Mouse (Mus musculus) right cerebral cortex, postnatal 25 days (tissue): ENCODE results near the gene Col15a1.

Experiments
- DNase-seq: peaks from one replicate; pipeline ENCODE4 v3.0.0; 2022

The Col15a1 gene

DNA sequence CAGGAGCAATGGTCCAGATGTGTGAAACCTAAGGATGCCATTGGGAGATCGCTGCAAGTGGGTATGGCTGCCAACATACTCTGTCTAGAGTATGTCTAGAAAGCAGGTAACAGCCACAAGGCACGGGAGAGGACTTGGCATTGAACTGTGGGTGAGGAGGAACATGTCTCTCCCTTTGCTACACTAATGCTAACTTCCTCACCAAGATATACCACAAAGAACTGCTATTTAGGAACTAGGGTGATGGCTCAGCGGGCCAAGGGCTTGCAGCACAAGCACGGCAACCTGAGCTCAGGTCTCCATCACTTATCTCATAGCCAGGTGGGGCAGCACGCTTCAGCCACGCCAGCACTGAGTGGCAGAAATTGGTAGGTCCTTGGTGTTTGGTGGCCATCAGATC lies 103.5 kb downstream of the Col15a1 start:
- DNase-seq = no peak

DNA sequence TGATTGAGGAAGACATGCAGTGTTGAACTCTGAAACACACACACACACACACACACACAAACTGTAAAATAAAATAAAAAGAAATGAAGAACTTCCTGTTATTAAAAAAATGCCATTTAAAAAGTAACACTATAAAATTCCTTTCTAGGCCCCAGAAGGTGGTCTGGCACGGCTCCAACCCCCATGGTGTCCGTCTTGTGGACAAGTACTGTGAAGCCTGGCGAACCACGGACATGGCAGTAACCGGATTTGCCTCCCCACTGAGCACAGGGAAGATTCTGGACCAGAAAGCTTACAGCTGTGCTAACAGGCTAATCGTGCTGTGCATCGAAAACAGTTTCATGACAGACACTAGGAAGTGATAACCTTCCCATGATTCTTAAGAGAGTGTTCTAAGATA lies 104.0 kb downstream of the Col15a1 start:
- DNase-seq = no peak

- peak; percentile 56 for DNase-seq
Observed at GRCm38 (mm10) chr4:47312676-47313075, 104.7 kb downstream of the Col15a1 start.

DNA sequence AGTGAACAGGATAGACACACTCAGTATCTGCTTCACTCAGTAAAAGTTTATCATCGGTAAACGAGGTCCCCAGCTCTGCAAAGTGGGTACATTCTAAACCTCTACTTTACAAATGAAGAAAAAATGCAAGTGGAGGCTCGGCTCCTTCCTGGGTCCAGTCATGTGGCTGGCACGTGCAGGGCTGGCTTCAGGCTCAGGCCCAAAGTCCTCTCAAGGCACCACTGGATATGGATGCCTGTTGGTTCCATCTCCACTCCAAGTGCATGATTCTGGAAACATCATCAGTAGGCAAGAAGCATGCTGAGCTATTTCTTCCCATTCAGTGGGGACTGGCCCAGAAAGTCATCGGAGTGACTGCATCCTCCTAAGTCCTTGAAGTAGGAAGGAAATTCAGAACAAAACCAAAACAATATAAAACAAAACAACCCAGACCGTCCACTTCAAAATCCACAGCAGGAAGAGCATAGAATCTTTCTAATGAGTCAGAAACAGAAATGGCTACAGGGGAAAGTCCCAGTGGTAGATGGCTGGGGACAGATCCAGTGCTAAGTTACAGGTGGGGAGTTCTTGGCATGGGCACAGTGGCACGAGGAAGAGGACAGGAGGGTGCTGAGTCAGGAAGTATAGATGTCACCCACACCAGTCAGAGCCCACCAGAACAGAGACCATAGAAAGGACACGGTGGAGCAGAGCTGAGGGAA lies 105.9 kb downstream of the Col15a1 start:
- no peak for DNase-seq

DNA sequence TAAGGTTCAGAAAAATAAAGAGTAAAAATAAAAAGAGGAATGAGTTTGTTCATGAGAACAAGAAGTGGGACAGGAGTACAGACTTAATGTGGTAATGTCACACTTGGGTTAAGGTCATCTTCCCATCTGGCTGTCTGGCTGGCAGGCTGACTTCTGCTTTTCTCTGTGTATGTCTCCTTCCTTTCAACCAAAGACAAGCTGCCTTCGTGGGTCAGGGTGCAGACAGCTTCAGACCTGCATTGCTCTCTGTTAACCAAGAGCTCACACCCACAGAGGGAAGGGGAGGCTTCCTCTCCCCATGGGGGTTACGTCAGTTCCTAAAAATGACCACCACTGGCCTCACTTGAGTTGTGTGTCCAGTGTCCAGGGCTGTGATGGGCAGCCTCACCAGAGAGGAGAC lies 107.5 kb downstream of the Col15a1 start:
- DNase-seq = no peak

DNA sequence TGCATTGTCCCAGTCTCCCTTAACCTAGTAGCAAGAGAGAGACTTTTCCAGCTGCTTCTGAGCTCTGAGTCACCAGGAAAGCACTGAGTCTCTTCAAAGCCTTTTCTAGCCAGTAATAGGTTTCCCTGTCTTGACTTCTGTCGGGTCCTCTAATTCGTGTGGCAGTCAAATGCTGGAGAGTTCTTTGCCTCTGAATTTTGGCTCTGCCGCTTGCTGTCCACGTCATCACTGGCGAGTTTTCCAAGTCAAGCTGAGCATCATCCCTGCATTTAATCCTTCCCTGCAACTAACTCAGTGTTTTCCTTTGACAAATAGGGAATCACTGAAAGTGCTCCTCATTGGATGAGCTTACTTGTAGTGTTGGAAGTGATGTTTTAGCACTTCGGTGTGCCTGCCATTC lies 108.5 kb downstream of the Col15a1 start:
- DNase-seq = no peak

- DNase-seq = no peak
Observed at GRCm38 (mm10) chr4:47319561-47320321, 111.8 kb downstream of the Col15a1 start.

DNA sequence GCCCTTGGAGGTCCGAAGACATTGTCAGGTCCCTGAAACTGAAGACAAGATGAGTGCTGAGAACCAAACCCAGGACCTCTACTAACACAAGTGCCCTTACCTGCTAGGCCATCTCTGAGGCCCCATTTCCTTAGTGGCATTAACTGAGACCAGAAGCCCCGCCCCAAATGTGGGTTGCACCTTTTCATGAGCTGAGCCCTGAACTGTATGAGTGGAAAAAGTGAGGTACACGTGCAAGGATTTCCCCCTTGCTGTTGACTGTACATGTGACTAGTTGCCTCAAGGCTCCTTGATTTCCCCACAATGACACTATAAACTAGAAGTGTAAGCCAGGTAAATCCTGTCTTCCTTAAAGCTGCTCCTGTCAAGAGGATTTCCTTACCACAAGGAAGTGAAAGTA lies 114.4 kb downstream of the Col15a1 start:
- DNase-seq = no peak

- DNase-seq = no peak
Observed at GRCm38 (mm10) chr4:47324206-47324605, 116.2 kb downstream of the Col15a1 start.

DNA sequence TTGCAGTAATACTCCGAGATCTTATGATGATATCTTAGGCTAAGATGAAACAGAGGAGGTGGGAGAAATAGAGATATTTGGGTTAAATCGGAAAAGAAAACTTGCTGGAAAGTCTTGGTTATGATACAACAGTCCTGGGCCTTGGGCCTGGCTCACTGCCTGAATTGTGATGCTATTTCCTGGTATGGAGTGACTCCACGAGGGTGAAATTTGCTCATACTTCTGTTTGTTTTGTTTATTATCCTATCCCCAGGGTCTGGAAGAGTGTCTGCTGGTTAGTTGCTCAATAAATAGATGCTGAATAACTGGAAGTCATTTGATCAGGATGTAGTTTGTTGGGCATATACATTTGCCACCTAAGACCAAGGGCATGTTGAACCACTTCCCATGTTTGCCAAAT lies 119.8 kb downstream of the Col15a1 start:
- no peak for DNase-seq

DNA sequence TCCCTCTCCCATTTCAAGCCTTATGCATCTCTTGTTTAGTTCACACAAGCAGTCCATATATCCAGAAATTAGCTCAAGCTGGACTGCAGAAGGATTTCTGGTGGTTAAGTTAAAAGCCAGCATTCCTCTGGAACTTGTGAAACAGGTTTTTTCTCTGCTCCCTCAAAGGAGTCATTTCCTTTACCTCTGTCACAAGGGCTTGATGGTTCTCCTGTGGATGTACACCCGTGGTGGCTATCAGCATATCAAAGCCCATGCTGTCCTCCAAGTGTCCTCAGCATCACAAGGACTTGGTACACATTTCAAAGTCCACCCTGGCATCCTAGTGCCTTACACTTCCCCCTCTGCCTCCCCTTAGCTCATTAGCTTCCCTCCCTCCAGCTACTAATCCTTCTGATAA lies 121.3 kb downstream of the Col15a1 start:
- DNase-seq = no peak

DNA sequence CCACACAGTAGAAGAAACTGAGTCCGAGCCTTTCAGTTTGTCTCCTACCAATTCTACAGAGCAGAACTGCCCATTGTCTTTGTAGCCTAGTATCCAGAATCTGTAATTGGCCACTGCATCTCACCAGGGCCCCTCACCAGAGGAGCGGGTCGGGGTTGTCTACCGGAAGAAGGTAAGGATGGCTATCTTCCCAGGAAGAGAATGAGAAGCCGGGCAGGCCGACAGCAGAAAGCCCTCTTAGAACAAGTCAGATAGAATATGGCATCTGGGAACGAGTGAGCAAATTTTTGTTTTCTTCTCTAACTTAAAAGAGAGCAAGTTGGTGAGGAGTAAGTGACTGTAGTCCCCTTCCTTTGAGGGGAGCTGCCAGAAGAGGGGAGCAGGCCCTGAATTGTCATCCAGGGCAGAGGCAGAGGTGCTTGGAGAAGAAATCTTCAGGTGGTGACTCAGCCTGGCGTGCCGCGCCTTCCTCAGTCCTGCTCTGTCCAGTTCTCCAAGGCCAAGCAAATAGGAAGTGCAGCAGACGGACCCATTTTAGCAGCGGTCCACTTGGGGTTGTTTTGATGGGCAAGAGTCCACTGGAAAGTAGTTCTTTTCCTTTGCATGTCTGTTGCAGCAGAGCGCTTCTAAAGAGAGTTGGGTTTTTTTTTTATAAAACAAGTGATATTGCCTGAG lies 122.6 kb downstream of the Col15a1 start:
- DNase-seq = no peak

GRCm38 (mm10) chr4:47332812-47333343 lies 124.9 kb downstream of the Col15a1 start:
- DNase-seq = no peak

DNA sequence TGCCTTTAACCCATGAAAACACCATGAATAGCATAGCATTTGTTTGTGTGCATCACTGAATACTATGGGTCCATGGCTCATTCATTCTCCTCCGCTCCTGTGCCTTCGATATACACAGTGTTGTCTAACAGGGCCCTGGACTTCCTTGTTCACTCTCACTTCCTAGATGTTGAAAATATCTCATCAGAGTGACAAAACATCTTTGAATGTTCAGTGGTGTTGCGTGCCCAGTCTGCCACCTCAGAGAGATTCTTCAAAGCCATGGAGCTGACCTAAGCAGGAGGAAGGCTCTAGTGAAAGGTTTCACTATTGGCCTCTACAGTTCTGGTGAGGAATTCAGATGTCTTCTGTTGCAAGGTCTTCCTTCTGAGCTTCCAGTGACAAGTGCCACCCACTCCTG lies 125.6 kb downstream of the Col15a1 start:
- DNase-seq = no peak

DNA sequence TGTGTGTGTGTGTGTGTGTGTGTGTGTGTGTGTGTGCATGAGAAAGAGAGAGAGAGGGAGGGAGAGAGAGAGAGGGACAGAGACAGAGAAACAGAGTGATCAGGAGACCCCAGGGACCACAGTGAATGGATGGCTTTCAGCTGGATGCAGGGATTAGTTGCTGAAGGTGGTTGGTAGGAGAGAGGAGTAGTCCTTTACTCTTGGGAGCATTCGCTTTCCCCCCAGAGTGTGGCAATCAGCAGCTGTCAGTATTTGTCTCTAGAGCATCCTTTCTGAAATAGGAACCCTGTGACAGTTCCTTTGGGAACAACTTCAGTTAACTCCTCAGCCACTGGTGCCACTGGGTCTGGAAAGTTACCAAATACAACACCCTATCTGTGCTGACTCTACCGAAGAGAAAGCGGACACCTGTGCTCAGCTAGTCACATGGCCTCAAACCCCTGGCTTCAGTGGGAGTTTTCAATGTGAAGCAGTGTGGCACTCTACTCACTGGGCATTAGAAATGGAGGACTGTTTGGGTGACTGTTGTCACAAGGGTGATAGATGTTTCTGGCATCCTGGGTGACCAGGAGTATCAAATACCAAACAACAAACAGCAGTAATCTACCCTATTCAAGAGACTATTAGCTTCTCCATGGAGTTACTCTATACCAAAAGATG lies 129.1 kb downstream of the Col15a1 start:
- DNase-seq = no peak

DNA sequence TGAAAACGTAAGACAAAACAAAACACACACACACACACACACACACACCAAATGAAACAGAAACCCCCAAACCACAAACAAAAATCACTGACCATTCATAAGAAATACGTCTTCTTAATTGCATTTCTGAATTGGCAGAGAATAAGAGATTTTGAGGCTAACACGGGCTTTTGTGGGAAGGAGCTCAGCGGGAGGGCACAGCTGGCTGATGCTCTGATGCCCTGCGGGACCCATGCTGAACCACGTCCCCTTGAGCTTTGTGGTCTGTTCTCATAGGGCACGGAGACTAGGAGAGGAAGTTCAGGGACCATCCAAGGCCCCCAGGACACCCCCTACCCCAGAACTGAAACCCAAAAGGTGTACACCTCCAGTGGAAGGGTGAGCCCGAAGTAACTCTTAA lies 134.7 kb downstream of the Col15a1 start:
- DNase-seq = no peak

- no peak for DNase-seq
Observed at GRCm38 (mm10) chr4:47347022-47347421, 139.1 kb downstream of the Col15a1 start.

- no peak for DNase-seq
Observed at GRCm38 (mm10) chr4:47349759-47350158, 141.8 kb downstream of the Col15a1 start.

DNA sequence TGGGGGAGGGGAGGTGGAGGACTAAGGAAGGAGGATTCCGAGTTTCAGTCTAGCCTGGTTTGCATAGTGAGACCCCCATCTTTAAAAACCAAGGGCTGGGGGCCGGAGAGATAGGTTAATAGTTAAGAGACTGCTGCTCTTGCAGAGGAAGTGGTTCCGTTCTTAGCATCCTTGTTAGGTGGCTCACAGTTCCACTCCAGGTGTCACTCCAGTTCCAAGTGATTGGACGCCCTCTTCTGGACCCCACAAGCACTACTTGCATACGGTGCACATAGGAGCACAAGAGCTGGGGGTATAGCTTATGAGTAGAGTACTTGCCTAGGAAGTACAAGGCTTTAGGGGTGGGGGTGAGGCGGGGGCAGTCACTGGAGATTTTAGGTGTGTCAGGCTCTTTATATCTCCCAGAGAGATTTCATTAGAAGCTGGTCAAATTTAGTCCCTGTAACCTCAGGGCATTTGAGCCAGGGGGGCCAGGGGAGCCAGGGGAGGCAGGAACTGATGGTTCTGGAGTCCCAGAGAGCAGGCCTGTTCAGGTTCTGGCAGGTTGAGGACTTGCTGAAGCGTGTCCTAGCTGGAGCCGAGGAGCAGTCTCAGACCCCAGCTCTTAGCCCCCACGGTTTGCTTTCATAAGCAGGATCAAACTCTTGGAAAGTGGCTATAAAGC lies 143.6 kb downstream of the Col15a1 start:
- DNase-seq = no peak

DNA sequence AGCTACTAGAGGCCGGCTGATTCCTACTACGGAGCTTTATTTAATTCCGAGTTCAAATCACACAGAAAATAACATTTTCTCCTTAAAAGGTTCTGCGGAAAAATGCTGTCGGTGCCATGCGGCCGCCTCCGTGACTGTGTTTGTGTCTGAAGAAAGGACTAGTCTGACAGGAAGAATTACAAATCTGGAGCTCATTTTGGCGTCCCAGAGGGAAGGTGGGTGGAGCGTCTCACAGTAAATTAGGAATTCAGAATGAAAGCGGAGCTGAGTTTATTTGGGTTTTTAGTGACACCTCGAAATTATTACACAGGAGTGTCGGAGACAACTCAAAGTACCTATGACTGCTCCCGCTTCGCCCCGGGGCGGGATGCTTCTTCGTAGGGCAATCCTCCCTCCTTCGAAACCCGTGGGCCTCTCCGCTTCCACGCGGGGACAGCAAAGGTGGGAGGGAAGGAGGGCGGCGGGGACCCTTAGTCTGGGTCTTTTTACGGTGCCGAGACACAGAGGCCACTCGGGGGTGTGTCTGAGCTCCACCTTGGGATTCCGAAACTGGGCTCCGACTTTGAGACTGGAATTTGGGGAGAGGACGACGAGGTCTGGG lies 144.2 kb downstream of the Col15a1 start:
- peak; percentile 75 for DNase-seq

- peak; percentile 94 for DNase-seq
Observed at GRCm38 (mm10) chr4:47352803-47353388, 144.9 kb downstream of the Col15a1 start, which contains the start of gene Tgfbr1. TSS of gene Tgfbr1 (plus strand) at chr4:47353222.
